Comparison of ENCODE assay signal across 9 mouse cellular contexts in the genomic region with DNA sequence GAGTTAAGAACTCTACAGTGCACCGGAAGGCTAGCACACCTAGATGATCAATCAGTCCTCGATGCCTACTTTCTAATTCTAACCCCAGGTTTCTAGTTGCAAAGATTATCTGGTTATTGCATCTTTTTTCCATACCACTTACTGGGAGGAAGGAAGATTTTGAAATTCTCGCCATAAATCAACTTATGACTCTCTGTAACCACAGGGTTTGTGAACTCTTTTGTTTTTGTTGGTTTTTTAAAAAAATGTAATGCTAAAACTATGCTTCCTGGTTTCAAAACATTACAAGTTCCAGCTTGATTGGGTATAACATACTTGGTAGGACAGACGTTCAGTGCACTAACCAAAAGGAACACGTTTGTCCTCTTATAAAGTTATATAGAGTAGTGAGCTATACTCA. TPM values are rescaled to one million over a fixed set of nuclear protein-coding genes. Genes with fewer than 3 reads are reported as not detected.
DNase-seq lines count a peak whose midpoint lies in the region; ATAC-seq and TF ChIP-seq lines count a peak whose summit lies in the region.
"Had no signal": no experiment of that assay in that cellular context is flagged by ENCODE, and none has a peak within 500 bp of the region (broad histone marks: within the 10 kb centered on the region; RNA-seq: fewer than 3 reads in every experiment).

No protein-coding gene starts in this region.

- 52% methylated on average over 5 of the region's 5 CpGs for WGBS in kidney, embryonic 16.5 days
- WGBS in kidney, adult 2 months = 44% methylated on average over 5 of the region's 5 CpGs
- WGBS in hindbrain, embryonic 13.5 days = 67% methylated on average over 5 of the region's 5 CpGs

- H3K4me2 ChIP-seq in kidney, embryonic 16.5 days (replicated peaks; ENCODE audit: low read depth, low read length) = peak overlapping the region; percentile 95
- H3K4me2 ChIP-seq in hindbrain, embryonic 13.5 days = peak overlapping the region; percentile 98

- no peak overlapping the region; the same call in 1 of the 2 replicates for H3K9ac ChIP-seq in kidney, embryonic 16.5 days (replicated peaks; ENCODE audit: low read length)
- H3K9ac ChIP-seq in hindbrain, embryonic 13.5 days = no peak overlapping the region

- H3K9me3 ChIP-seq in kidney, embryonic 16.5 days (ENCODE audit: low read length) = no peaks in the 10 kb centered on the region
- H3K9me3 ChIP-seq in hindbrain, embryonic 13.5 days = no peaks in the 10 kb centered on the region
- no peaks in the 10 kb centered on the region for H3K9me3 ChIP-seq in megakaryocyte, embryonic 14.5 days

- peak overlapping the region; percentile 86 for H3K4me3 ChIP-seq in kidney, embryonic 16.5 days (ENCODE audit: low read length)
- H3K4me3 ChIP-seq in kidney, adult 2 months (ENCODE audit: insufficient read depth, low read depth, low read length) = no peak overlapping the region
- no peak overlapping the region for H3K4me3 ChIP-seq in hindbrain, embryonic 13.5 days
- peak overlapping the region; percentile 93 for H3K4me3 ChIP-seq in megakaryocyte, embryonic 14.5 days (replicated peaks)

- intact Hi-C loops in left cerebral cortex, postnatal 4 days (cut with DNase I) = no loop called here

- peaks cover 4% of the 10 kb centered on the region; the same call in 1 of the 2 replicates for H3K4me1 ChIP-seq in kidney, embryonic 16.5 days (ENCODE audit: insufficient read depth, low read length)
- no peaks in the 10 kb centered on the region for H3K4me1 ChIP-seq in kidney, adult 2 months (ENCODE audit: control insufficient read depth, insufficient read depth, low read length)
- peaks cover 15% of the 10 kb centered on the region for H3K4me1 ChIP-seq in hindbrain, embryonic 13.5 days (replicated peaks)
- peaks cover 25% of the 10 kb centered on the region for H3K4me1 ChIP-seq in megakaryocyte, embryonic 14.5 days

- no peaks in the 10 kb centered on the region for H3K36me3 ChIP-seq in kidney, embryonic 16.5 days (ENCODE audit: insufficient read depth, low read length)
- no peaks in the 10 kb centered on the region for H3K36me3 ChIP-seq in kidney, adult 2 months (ENCODE audit: control insufficient read depth, insufficient read depth, low read length)
- no peaks in the 10 kb centered on the region for H3K36me3 ChIP-seq in hindbrain, embryonic 13.5 days
- no peaks in the 10 kb centered on the region for H3K36me3 ChIP-seq in megakaryocyte, embryonic 14.5 days (replicated peaks; ENCODE audit: low read length)

- ATAC-seq in kidney, embryonic 16.5 days (ENCODE audit: low FRiP score, low TSS enrichment) = no peak
- no peak for ATAC-seq in hindbrain, embryonic 13.5 days (ENCODE audit: low FRiP score)

- no peak overlapping the region for H3K27ac ChIP-seq in kidney, embryonic 16.5 days (ENCODE audit: low read length)
- no peak overlapping the region for H3K27ac ChIP-seq in kidney, adult 2 months (ENCODE audit: insufficient read depth, low read depth, low read length)
- H3K27ac ChIP-seq in hindbrain, embryonic 13.5 days = no peak overlapping the region

- TF ChIP-seq CTCF in kidney, adult 2 months (conservative IDR thresholded peaks at IDR 0.05; ENCODE audit: insufficient read depth, insufficient read length, low read depth, low read length) = no peak

- no peaks in the 10 kb centered on the region for H3K27me3 ChIP-seq in kidney, embryonic 16.5 days (ENCODE audit: insufficient read depth, low read length)
- H3K27me3 ChIP-seq in kidney, adult 2 months (replicated peaks; ENCODE audit: control insufficient read depth, insufficient read depth, low read length) = no peaks in the 10 kb centered on the region
- H3K27me3 ChIP-seq in hindbrain, embryonic 13.5 days = peaks cover 13% of the 10 kb centered on the region
- H3K27me3 ChIP-seq in megakaryocyte, embryonic 14.5 days (replicated peaks) = no peaks in the 10 kb centered on the region

- TF ChIP-seq POLR2A in kidney, adult 2 months (IDR thresholded peaks at IDR 0.05; ENCODE audit: low read depth, low read length) = no peak

- no peak for DNase-seq in kidney, adult 2 months
- DNase-seq in NIH3T3 (ENCODE audit: low read depth) = peak; percentile 58
- DNase-seq in right cerebral cortex, postnatal 25 days = no peak
- DNase-seq in MN1 (ENCODE audit: low spot score) = no peak
- no peak for DNase-seq in left cerebral cortex, postnatal 4 days
- DNase-seq: gastrocnemius, postnatal 25 days had no signal

RNA-seq across cellular contexts. Expression of a gene that starts 1.7 kb away (rescaled TPM):
- 32.6 and 34.7 TPM in 2 replicates for polyA plus RNA-seq in kidney, embryonic 16.5 days (2015; fragmentation: Nextera tagmentation; extraction: Ambion mirVana)
- 7.2 and 8.4 TPM in 2 replicates for polyA plus RNA-seq in kidney, adult 2 months (2012; rRNA removed)
- polyA plus RNA-seq in hindbrain, embryonic 13.5 days (2015; fragmentation: Nextera tagmentation; extraction: Ambion mirVana) = 10.0 and 11.1 TPM in 2 replicates
- polyA plus RNA-seq in megakaryocyte, embryonic 14.5 days (2012; ENCODE audit: insufficient read depth, low replicate concordance) = 0.62 and 1.6 TPM in 2 replicates
- total RNA-seq in left cerebral cortex, postnatal 4 days (2021) = 10 to 100 TPM in 1 of 2 experiments, 1 to 10 TPM in 1; 9.9 to 12.2 TPM

Comparison
In these comparisons a context has a peak if more than half of its experiments do, and no peak if none do; other contexts are left out.
1. H3K4me3 ChIP-seq: peak in kidney, embryonic 16.5 days (single experiment) and megakaryocyte, embryonic 14.5 days (single experiment); none in kidney, adult 2 months (single experiment) and hindbrain, embryonic 13.5 days (single experiment).